Mouse (Mus musculus) right cerebral cortex, postnatal 10 days (tissue): ENCODE results near the gene Ngb.

Source experiments
- DNase-seq, 2 experiments: peaks; one replicate each; pipeline ENCODE4 v3.0.0; 2021; ENCODE audit warnings: low spot score in 2 of 2

The Ngb gene

GRCm38 (mm10) chr12:87102165-87102631, at the start of gene Ngb:
Gene Ngb (minus strand): TSS chr12:87102539.
- peak; percentile 53 to 57 for DNase-seq

GRCm38 (mm10) chr12:87149471-87149870, 47.1 kb upstream of the Ngb start:
- DNase-seq: no peak

- no peak for DNase-seq
These were observed 45.8 kb upstream of the Ngb start for GRCm38 (mm10) chr12:87148136-87148535.

- peak; percentile 94 to 96 for DNase-seq
These were observed 45.2 kb upstream of the Ngb start, which contains the start of gene Pomt2 for GRCm38 (mm10) chr12:87147395-87148089. Gene Pomt2 (minus strand): TSS chr12:87147968.

GRCm38 (mm10) chr12:87146966-87147365, 44.6 kb upstream of the Ngb start, which contains the start of gene Gstz1:
Gene Gstz1 (plus strand): TSS chr12:87147165.
- peak; percentile 95 to 97 for DNase-seq

GRCm38 (mm10) chr12:87142156-87142555, 39.8 kb upstream of the Ngb start:
- DNase-seq: no peak

GRCm38 (mm10) chr12:87138768-87139167, 36.4 kb upstream of the Ngb start:
- DNase-seq: no peak

GRCm38 (mm10) chr12:87138342-87138701, 36.0 kb upstream of the Ngb start:
- no peak for DNase-seq

GRCm38 (mm10) chr12:87137439-87138341, 35.4 kb upstream of the Ngb start:
- DNase-seq: no peak

GRCm38 (mm10) chr12:87132784-87133183, 30.4 kb upstream of the Ngb start:
- no peak for DNase-seq

GRCm38 (mm10) chr12:87132210-87132609, 29.9 kb upstream of the Ngb start:
- no peak for DNase-seq

GRCm38 (mm10) chr12:87131619-87132018, 29.3 kb upstream of the Ngb start:
- no peak for DNase-seq

- no peak for DNase-seq
These were observed 28.8 kb upstream of the Ngb start for GRCm38 (mm10) chr12:87131181-87131580.

- DNase-seq: no peak
These were observed 27.9 kb upstream of the Ngb start for GRCm38 (mm10) chr12:87130224-87130623.

GRCm38 (mm10) chr12:87127256-87127655, 24.9 kb upstream of the Ngb start:
- DNase-seq: no peak

- DNase-seq: no peak
These were observed 19.7 kb upstream of the Ngb start for GRCm38 (mm10) chr12:87121918-87122589.

- no peak for DNase-seq
These were observed 5.1 kb upstream of the Ngb start for GRCm38 (mm10) chr12:87107357-87107977.

GRCm38 (mm10) chr12:87104796-87105195, 2.5 kb upstream of the Ngb start:
- no peak for DNase-seq

- no peak for DNase-seq
These were observed 1.1 kb upstream of the Ngb start for GRCm38 (mm10) chr12:87103471-87103870.

GRCm38 (mm10) chr12:87100331-87100730, 2.0 kb downstream of the Ngb start:
- no peak for DNase-seq

- no peak for DNase-seq
These were observed 8.7 kb downstream of the Ngb start for GRCm38 (mm10) chr12:87093671-87094070.

GRCm38 (mm10) chr12:87093249-87093648, 9.1 kb downstream of the Ngb start:
- DNase-seq: peak in 1 of 2 experiments; percentile 43
